Mouse (Mus musculus) granulocyte monocyte progenitor cell, adult 5-6 weeks (primary cell): Measurements from ENCODE around the gene 1110065P20Rik. TPM values are rescaled to one million over a fixed set of nuclear protein-coding genes. Genes with fewer than 3 reads are reported as not detected.
A peak's percentile ranks its signal among the peaks of the same experiment; 100 is the strongest.

Source experiments
- ATAC-seq: replicated peaks from 2 replicates; pipeline ENCODE4 v1.8.0; 2016; ENCODE audit warnings: mild to moderate bottlenecking, moderate TSS enrichment, inconsistent platforms; ENCODE audit not compliant: poor library complexity, severe bottlenecking
- total RNA-seq, 2 experiments: library from RNA; stranded (forward) in 1 of 2; stranded (reverse) in 1 of 2; fragments of 200-712, 200-1000 nt in 1 of 2; fragments of >200 nt in 1 of 2; fragmentation: Nextera tagmentation in 1 of 2; gene quantifications; 2 replicates each; pipeline ENCODE4 v1.2.3; 2014 to 2017

1110065P20Rik gene
- total RNA-seq, 2 experiments from 2014 or later: 6.7 to 19.4 TPM

GRCm38 (mm10) chr4:124847573-124847972 lies 3.4 kb downstream of the 1110065P20Rik start:
- peak; percentile 52 for ATAC-seq

GRCm38 (mm10) chr4:124843493-124843892 lies 7.5 kb downstream of the 1110065P20Rik start:
- peak; percentile 73 for ATAC-seq

- ATAC-seq: no peak
Measured at GRCm38 (mm10) chr4:124840998-124841397, 10.0 kb downstream of the 1110065P20Rik start.

GRCm38 (mm10) chr4:124838035-124838700 lies 12.8 kb downstream of the 1110065P20Rik start:
- ATAC-seq: no peak

GRCm38 (mm10) chr4:124832796-124833195 lies 18.2 kb downstream of the 1110065P20Rik start:
- ATAC-seq: no peak

GRCm38 (mm10) chr4:124829671-124830070 lies 21.3 kb downstream of the 1110065P20Rik start:
- ATAC-seq: no peak

- ATAC-seq: no peak
Measured at GRCm38 (mm10) chr4:124825371-124825965, 25.5 kb downstream of the 1110065P20Rik start.

GRCm38 (mm10) chr4:124824967-124825366 lies 26.0 kb downstream of the 1110065P20Rik start:
- ATAC-seq: no peak

GRCm38 (mm10) chr4:124818832-124819231 lies 32.2 kb downstream of the 1110065P20Rik start:
- ATAC-seq: no peak

- peak; percentile 91 for ATAC-seq
Measured at GRCm38 (mm10) chr4:124817803-124818202, 33.2 kb downstream of the 1110065P20Rik start.

GRCm38 (mm10) chr4:124815901-124816300 lies 35.1 kb downstream of the 1110065P20Rik start:
- no peak for ATAC-seq

GRCm38 (mm10) chr4:124811347-124811975 lies 39.5 kb downstream of the 1110065P20Rik start:
- ATAC-seq: no peak

GRCm38 (mm10) chr4:124810056-124810455 lies 40.9 kb downstream of the 1110065P20Rik start:
- no peak for ATAC-seq

- peak; percentile 68 for ATAC-seq
Measured at GRCm38 (mm10) chr4:124809136-124809883, 41.7 kb downstream of the 1110065P20Rik start.

GRCm38 (mm10) chr4:124808511-124808910 lies 42.5 kb downstream of the 1110065P20Rik start:
- ATAC-seq: no peak

- ATAC-seq: no peak
Measured at GRCm38 (mm10) chr4:124803406-124803805, 47.6 kb downstream of the 1110065P20Rik start.

- peak; percentile 89 for ATAC-seq
Measured at GRCm38 (mm10) chr4:124802309-124803260, 48.4 kb downstream of the 1110065P20Rik start.

- peak; percentile 58 for ATAC-seq
Measured at GRCm38 (mm10) chr4:124801552-124802308, 49.3 kb downstream of the 1110065P20Rik start, which contains the start of gene Mtf1. Mtf1 (plus strand) TSS chr4:124802104.
